Comparison of ENCODE assay signal across 11 mouse cellular contexts in genomic region chr2:29523918-29524811, GRCm38 (mm10).
DNase-seq lines count a peak whose midpoint lies in the region; ATAC-seq lines count a peak whose summit lies in the region.
"Had no signal": no experiment of that assay in that cellular context is flagged by ENCODE, and none has a peak within 500 bp of the region (broad histone marks: within the 10 kb centered on the region; RNA-seq: fewer than 3 reads in every experiment).

No protein-coding gene starts in this region.

- no peak for ATAC-seq in forebrain, embryonic 16.5 days
- ATAC-seq in neural tube, embryonic 14.5 days (ENCODE audit: low read depth), result no peak
- ATAC-seq: CD4-positive, CD25-positive, alpha-beta regulatory T cell, adult 4 months had no signal

- DNase-seq in forebrain, embryonic 10.5 days (ENCODE audit: extremely low spot score, low spot score), result no peak
- DNase-seq in testis, postnatal 10 days (ENCODE audit: low spot score), result peak; percentile 69
- DNase-seq in testis, postnatal 14 days (ENCODE audit: low spot score), result no peak
- DNase-seq in kidney, adult 8-10 months, result peak; percentile 57 to 74
- no peak for DNase-seq in layer of hippocampus, adult 18-20 months (ENCODE audit: low spot score in 2 of 2)
- no peak for DNase-seq in urinary bladder, postnatal 4 days (ENCODE audit: low spot score in 2 of 2)
- DNase-seq: liver, embryonic 13.5 days had no signal

- no peak overlapping the region for H3K4me3 ChIP-seq in forebrain, embryonic 10.5 days
- H3K4me3 ChIP-seq in forebrain, embryonic 16.5 days (replicated peaks; ENCODE audit: low read length), result no peak overlapping the region
- no peak overlapping the region for H3K4me3 ChIP-seq in neural tube, embryonic 14.5 days (ENCODE audit: low read depth, low read length)
- H3K4me3 ChIP-seq: embryonic facial prominence, embryonic 12.5 days; liver, embryonic 13.5 days had no signal

- peak overlapping the region; percentile 49 for H3K27ac ChIP-seq in forebrain, embryonic 10.5 days
- H3K27ac ChIP-seq in forebrain, embryonic 16.5 days (ENCODE audit: low read length), result no peak overlapping the region
- H3K27ac ChIP-seq in neural tube, embryonic 14.5 days (ENCODE audit: low read depth, low read length), result peak overlapping the region; percentile 28; the same call in 1 of the 2 replicates
- H3K27ac ChIP-seq: embryonic facial prominence, embryonic 12.5 days; liver, embryonic 13.5 days had no signal

- no peak overlapping the region for H3K4me2 ChIP-seq in forebrain, embryonic 16.5 days (ENCODE audit: low read length)
- H3K4me2 ChIP-seq in neural tube, embryonic 14.5 days (ENCODE audit: low read depth, low read length), result no peak overlapping the region
- H3K4me2 ChIP-seq: embryonic facial prominence, embryonic 12.5 days; liver, embryonic 13.5 days had no signal

- no peak overlapping the region for H3K9ac ChIP-seq in forebrain, embryonic 16.5 days (replicated peaks; ENCODE audit: low read depth, low read length)
- H3K9ac ChIP-seq in neural tube, embryonic 14.5 days (replicated peaks; ENCODE audit: low read depth, low read length), result no peak overlapping the region
- H3K9ac ChIP-seq: embryonic facial prominence, embryonic 12.5 days; liver, embryonic 13.5 days had no signal

- H3K9me3 ChIP-seq in forebrain, embryonic 10.5 days, result no peaks in the 10 kb centered on the region
- H3K9me3 ChIP-seq in forebrain, embryonic 16.5 days (ENCODE audit: control insufficient read depth, low read length), result no peaks in the 10 kb centered on the region
- H3K9me3 ChIP-seq in neural tube, embryonic 14.5 days (ENCODE audit: control insufficient read depth, low read length), result no peaks in the 10 kb centered on the region
- H3K9me3 ChIP-seq: embryonic facial prominence, embryonic 12.5 days; liver, embryonic 13.5 days had no signal

- no peaks in the 10 kb centered on the region for H3K36me3 ChIP-seq in forebrain, embryonic 10.5 days (replicated peaks)
- no peaks in the 10 kb centered on the region for H3K36me3 ChIP-seq in forebrain, embryonic 16.5 days (ENCODE audit: control insufficient read depth, insufficient read depth)
- no peaks in the 10 kb centered on the region for H3K36me3 ChIP-seq in neural tube, embryonic 14.5 days (ENCODE audit: control insufficient read depth, insufficient read depth, low read length)
- H3K36me3 ChIP-seq: embryonic facial prominence, embryonic 12.5 days; liver, embryonic 13.5 days had no signal

- peaks cover 64% of the 10 kb centered on the region for H3K4me1 ChIP-seq in forebrain, embryonic 10.5 days
- H3K4me1 ChIP-seq in forebrain, embryonic 16.5 days (replicated peaks; ENCODE audit: control insufficient read depth, insufficient read depth, low read length), result peaks cover 58% of the 10 kb centered on the region
- peaks cover 20% of the 10 kb centered on the region for H3K4me1 ChIP-seq in neural tube, embryonic 14.5 days (ENCODE audit: control insufficient read depth, insufficient read depth, low read length)

- 86% methylated on average over 12 of the region's 12 CpGs for WGBS in forebrain, embryonic 10.5 days
- WGBS in forebrain, embryonic 16.5 days, result 51% methylated on average over 12 of the region's 12 CpGs
- 51% methylated on average over 12 of the region's 12 CpGs for WGBS in neural tube, embryonic 14.5 days

- H3K27me3 ChIP-seq in forebrain, embryonic 10.5 days (ENCODE audit: poor library complexity, severe bottlenecking), result no peaks in the 10 kb centered on the region; the same call in 1 of the 2 replicates
- H3K27me3 ChIP-seq in forebrain, embryonic 16.5 days (replicated peaks; ENCODE audit: control insufficient read depth, insufficient read depth, low read length), result no peaks in the 10 kb centered on the region
- H3K27me3 ChIP-seq in neural tube, embryonic 14.5 days (ENCODE audit: control insufficient read depth, insufficient read depth, low read length), result no peaks in the 10 kb centered on the region
- H3K27me3 ChIP-seq: embryonic facial prominence, embryonic 12.5 days; liver, embryonic 13.5 days had no signal

Comparison
In these comparisons a context has a peak if more than half of its experiments do, and no peak if none do; other contexts are left out.
1. DNase-seq: peak in testis, postnatal 10 days (single experiment) and kidney, adult 8-10 months (2 of 2); none in forebrain, embryonic 10.5 days (single experiment), testis, postnatal 14 days (single experiment), layer of hippocampus, adult 18-20 months (0 of 2) and urinary bladder, postnatal 4 days (0 of 2).